Mouse (Mus musculus): ENCODE measurements around the gene Hormad2.

Gene Hormad2

DNA sequence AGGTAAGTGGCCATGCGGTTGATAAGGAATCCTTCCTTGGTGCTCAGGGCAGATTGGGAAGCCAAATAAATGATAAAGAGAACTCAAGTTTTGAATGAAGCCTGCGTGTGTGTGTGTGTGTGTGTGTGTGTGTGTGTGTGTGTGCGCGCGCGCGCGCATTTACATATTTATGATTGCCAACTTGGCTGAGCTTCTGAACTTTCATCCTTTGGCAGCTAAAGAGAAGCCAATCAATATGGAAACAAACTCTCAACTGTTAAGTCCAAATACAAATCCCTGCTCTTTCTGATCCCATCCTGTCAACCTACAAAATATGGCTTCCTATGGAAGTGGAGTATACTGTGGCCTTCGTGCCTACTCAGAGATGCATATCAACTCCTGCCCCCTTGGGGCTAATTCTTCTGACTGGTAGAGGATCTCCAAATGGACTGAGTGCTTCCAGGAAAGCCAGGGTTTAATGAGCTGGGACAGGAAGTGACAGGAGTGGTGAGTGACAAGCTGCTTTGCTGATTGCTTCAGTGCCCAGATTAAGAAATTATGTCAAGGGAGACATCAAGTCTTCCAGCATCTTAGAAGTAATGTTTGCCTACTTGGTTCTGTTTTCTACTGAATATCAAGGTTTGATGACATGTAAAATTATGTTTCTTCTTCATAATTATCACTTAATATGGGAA is 5.4 kb upstream of the Hormad2 start:
- no peak for DNase-seq (ENCODE audit: low spot score in 2 of 2)

DNA sequence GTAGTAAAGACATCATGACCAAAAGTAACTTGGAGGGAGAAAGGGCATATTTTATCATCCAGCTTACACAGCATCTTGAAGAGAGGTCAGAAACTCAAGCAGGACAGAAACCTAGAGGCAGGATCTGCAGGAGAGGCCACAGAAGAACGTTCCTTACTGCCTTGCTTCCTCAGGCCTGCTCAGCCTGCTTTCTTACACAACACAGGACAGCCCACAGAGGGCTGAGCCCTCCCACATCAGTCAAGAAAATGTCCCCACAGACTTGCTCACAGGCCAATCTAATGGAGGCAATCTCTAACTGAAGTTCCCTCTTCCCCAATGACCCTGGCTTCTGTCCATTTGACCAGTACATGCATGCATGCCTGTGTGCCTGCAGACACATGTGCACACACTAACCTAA is 1.4 kb upstream of the Hormad2 start:
- no peak for DNase-seq (ENCODE audit: low spot score in 2 of 2)

DNA sequence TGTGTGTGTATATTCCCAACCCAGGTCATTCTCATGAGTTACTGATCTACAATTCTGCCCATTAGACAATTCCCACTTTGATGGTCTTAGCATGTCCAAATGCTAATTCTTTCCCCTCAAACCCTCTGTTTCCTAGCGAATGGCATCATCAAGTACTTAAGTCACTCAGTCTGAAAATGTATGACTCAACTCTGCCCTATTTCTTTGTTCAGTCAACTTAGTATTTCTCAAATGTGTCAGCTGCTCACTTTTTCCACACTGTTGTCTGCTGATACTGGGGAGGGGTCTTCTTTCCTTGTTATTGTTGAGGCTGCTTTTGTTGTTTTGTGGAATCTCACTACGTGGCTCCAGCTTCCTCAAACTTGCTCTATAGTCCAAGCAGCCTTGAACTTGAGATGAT is 2.7 kb downstream of the Hormad2 start:
- no peak for DNase-seq (ENCODE audit: low spot score in 2 of 2)

DNA sequence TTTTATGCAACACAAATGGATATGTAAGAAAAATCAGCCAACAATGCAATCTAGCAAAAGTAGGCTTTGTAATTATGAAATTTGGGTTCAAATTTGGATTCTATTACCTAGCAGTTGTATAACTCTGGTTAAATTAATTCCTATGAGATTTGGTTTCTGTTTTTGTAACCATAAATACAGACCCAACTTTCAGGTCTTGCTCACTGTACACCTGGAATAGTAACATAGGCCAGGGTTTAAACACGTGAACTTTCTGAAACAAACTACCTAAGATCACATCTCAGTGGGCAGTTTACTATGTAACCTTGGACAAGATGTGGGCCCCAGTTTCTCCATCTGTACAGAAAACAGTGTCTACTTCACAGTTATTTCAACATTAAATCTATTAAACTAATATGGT is 3.6 kb downstream of the Hormad2 start:
- DNase-seq (ENCODE audit: low spot score in 2 of 2) = no peak

DNA sequence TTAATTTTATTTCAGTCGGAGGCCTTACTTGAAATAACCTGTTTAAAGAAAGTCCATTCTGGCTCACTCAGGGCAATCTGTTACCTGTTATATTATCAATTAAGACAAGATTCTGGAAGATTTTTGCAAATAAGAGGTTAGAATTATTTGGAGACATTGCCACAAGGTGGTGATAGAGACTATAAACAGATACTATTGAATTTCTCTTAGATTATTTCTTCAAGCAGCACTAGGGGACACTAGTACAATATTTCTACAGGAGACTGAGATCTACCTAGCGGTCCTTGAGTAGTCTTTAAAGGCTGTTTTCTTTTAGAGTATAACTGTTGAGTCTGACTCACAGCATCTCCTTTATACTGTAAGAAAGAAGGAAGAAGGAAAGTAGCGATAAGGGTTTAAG is 4.3 kb downstream of the Hormad2 start:
- DNase-seq (ENCODE audit: low spot score in 2 of 2) = no peak

DNA sequence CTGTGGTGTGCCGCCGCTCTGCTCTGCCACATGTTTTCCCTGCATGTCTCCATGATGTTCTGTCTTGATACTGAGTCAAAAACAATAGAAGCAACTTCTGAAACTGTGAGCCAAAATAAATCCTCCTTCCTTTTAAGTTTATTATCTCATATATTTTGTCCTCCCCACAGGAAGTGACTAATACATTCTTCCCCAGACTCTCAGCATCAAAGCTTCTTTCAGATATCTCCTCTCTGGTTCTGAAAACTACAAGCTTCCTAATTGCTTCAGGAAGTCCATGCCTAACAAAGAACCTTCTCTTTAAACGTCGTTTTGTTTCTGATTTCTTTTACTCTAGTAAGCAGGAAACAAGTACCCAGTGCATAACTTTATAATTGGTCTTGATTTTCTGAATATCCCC is 6.4 kb downstream of the Hormad2 start:
- no peak for DNase-seq (ENCODE audit: low spot score in 2 of 2)

DNA sequence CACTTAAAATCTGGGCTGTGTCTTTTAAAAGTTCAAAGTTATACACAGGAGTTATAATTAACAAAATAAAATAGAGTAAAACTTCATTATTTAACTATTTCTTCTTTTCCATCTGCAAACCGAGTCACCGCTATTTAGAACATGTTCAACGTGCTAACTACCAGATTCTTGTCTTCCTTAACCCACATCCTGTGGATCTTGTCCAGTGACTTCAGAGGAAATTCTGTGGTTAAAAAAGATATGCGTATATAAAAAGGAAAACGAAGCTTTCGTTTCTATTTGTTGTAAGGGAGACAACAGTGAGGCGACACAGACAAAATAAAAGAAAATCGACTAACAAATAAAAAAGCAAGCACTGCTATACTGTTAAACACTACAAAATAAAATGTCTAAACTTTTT is 17.1 kb downstream of the Hormad2 start:
- no peak for DNase-seq (ENCODE audit: low spot score in 2 of 2)

DNA sequence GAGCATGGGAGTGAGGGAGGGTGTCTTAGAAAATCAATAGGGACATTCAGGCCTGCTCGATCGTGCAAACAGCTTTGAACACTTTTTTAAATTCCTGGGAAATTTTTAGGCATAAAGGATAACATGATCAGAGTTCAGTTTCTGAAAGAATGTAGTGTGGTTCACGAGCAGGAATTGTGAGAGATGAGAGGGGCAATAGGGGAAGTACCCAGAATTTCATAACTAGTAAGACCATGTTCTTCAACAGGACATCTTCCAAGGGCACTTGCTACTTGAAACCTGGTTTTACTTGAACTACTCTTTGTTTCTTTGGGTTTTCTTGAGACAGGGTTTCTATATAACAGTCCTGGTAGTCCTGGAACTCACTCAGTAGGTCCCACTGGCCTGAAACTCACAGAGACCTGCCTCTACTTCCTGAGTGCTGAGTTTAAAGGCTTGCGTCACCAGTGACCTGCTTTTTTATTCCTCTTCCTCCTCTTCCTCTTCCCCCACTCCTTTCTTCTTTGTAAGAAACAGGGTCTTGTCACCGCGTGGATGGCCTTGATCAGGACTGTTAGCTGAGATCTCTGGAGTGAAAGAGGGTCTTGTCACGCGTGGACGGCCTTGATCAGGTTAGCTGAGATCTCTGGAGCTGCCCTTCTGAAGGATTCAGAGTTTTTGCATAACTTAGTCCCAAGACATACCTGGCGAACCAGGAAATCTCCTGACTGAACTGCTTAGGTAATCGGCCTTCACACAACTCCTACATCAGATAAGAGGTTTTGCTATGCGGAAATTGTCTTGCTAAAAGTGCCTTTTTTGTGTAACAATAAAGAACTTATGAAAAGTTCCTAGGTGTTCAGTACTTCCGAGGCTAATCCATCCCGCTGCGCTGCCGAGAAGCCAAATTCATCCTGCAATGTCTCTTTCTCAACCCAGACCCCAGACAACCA is 18.1 kb downstream of the Hormad2 start:
- DNase-seq (ENCODE audit: low spot score in 2 of 2) = no peak

DNA sequence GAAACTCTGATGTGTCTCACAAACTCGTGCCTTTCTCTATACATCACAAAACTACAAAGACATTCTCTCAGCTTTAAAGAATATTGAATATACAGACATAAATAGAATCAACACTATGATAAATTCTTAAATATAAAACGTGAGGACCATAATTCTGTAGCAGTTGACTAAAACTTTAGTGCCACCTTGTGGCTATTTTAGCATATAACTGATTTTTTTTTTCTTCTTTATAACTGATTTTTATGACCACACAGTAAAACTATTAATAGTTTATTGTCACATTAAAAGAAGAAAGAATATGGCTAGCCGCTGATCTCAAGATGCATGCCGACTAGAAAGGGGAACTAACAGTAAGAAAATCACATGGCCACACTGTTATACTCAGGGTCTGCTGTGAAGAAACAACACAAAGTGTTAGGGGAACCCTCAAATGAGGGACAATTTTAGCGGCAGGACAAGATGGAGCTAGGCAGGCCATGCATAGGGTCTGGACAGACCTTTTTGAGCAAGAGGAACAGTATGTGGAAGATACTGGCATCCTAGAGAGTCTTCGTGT is 18.9 kb downstream of the Hormad2 start:
- no peak for DNase-seq (ENCODE audit: low spot score in 2 of 2)

DNA sequence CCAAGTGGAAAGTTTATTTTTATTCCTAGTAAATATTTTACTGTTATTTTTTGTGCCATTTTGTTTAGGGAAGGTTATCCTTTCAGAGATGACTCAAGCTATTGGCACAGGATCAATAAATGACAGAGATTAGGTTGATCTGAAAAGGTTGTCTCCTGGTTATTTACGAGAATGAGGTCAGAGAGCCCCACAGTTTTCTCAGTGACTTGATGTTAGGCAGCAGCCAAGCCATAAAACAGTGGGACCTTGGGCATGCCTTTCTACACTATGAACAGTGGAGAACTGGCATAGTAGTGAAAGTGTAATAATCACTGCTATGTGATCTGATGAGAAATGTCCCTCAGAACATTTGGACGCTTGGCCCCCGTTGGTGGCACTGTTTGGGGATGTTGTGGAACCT is 22.9 kb downstream of the Hormad2 start:
- no peak for DNase-seq (ENCODE audit: low spot score in 2 of 2)

DNA sequence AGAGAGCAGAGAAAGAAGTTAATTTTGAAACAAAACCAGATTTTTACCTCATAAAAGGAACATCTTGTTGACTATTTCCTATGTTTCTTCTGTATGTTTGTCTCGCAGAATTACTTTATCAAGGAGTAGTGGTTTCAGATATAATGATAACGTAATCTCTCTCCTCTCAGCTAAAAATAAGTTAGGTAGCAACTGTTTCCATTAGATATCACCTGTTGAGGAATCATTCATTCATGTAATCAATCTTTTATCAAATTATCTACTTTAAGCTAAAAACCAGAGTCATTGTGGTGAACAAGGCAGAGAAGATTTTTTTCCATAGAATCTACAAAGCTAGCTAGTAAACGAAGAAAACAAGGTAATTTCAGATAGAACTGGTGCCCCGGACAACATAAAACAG is 28.6 kb downstream of the Hormad2 start:
- DNase-seq (ENCODE audit: low spot score in 2 of 2) = no peak

DNA sequence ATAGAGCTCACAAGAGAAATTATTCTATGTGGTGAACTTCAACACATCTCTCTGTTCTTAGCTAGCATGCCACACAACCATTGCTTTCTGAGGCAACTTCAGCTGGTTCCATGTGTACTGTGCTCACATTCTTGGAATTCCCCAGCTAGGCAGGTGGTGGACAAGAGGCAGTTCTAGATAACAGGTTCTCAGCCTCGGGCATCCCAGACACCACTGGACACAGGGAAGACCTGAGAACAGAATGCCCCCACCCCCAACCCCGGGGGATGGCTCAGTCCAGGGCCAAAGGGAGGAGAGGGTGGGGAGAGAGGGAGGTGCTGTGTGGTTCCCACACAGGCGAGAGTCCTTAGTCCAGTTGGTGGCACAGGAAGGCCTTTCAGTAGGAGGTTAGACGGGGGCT is 36.6 kb downstream of the Hormad2 start:
- DNase-seq (ENCODE audit: low spot score in 2 of 2) = no peak

DNA sequence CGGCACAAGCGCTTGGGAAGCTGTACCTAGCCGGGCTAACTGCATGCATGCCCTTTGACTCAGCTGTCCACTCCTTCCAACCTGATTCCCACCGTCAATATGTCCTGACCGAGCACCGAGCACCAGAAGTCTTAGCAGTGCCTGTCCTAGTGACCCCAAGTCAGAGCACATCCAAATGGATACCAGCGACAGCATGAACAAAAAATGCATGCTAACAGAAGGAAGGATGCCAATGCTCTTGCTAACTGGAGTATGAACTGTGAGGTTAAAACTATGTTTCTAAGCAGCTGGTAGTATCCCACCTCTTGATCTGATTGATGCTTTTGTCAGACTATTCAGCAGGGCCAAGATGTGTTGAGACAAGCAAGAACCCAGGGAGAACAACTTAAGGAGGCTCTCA is 37.5 kb downstream of the Hormad2 start:
- DNase-seq (ENCODE audit: low spot score in 2 of 2) = no peak

DNA sequence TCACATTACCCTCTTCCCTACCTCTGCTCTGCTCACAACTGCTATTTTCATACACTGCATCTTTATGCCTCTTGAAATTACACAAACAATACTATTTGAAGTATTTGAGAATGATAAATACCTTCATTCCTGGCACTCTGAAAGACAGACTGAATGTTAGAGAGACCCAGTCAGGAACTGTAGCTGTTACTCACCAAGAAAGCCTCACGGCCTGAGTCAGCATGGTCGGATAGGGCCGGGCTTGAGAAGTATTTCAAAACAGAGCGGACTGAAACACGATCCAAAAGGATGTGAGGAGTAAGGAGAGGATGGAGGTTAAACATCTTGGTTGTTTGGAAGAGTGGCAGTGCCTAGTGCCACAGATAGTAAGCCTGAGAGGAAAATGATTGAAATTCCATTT is 39.7 kb downstream of the Hormad2 start:
- no peak for DNase-seq (ENCODE audit: low spot score in 2 of 2)

DNA sequence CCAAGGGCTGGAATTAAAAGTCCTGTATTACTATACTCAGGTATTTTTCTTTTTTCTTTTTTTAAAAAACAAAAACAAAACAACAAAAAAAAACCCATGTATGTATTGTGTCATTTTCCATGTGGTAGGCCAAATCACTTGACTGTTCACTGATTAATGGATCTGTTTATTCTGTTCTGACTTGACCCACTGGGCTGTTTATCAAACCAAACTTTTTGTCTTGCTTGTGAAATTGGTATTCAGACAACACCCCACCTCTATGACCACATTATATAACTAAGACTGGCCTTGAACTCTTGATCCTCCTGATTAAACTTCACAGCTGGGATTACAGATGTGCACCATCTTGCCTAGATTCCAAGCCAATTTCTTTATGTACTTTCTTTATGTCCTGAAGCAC is 46.7 kb downstream of the Hormad2 start:
- DNase-seq (ENCODE audit: low spot score in 2 of 2) = no peak

DNA sequence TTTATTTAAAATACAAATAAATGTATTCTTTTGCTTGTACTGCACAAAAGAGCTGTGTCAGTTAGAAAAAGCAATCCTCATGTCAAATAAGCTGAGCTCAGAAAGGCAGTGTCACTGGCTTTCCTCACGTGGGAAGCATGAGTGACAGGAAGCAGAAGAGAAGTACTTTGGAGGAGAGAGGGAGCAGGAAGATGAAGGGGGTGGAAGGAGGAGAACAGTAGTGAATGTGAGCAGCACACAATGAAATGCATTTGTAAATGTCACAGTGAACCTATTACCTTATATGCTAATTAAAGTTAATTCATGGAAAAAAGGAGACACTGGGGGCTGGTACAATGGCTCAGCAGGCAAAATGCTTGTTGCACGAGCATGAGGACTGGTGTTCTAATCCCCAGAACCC is 52.9 kb downstream of the Hormad2 start:
- DNase-seq (ENCODE audit: low spot score in 2 of 2) = no peak

DNA sequence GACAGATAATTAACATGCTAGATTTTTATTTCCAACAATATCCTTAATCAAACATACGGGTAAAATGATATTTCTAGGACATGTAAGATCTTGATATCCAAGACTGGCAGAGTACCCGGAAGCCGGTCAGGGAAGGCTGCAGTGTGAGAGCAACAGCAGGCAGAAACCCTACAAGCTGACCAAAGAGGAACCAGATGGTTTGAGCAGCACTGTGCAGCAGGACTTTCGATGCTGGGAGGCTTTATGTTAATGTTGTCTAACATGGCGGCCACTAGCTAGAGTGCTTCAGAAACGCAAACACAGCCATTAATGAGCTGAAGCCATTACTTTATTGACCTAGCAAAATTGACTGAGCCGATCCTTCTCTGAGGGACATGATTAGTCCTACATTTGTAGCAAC is 58.6 kb downstream of the Hormad2 start:
- DNase-seq (ENCODE audit: low spot score in 2 of 2) = no peak

DNA sequence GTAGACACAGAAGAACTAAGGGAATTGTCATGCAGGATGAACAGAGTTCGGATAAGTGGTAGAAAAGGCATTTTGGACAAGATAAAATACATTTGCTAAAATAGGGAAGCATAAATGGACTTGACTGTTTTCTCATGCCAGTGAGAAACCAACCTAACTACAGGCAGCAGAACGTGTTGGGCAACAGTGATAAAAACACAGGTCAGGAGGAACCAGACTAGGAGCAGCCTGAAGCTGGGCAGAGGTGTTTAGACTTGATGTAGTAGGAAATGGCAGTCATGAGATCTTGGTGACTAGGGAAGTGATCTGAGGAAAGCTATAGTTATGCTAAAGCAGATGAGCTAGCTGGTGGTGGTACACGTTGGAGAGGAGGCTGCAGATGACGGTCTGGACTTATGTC is 61.0 kb downstream of the Hormad2 start:
- DNase-seq (ENCODE audit: low spot score in 2 of 2) = no peak

DNA sequence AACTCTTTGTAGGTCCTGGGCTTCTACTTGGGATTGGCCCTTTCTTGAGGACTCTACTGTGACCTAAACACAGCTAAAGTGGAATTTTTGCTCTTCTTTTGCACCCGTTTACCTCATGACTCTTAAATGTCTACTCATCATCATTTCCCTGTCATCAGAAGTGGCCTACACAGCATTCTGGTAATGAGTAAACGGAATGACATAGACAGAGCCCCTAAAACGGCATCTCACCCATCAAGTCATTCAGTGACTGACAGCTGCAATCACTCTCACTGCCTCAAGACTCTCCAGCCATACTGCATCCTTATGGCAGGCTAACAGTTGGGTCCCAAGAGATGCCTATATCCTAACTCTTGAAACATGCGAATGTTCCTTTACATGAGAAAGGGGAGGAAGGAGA is 74.5 kb downstream of the Hormad2 start:
- DNase-seq (ENCODE audit: low spot score in 2 of 2) = no peak

DNA sequence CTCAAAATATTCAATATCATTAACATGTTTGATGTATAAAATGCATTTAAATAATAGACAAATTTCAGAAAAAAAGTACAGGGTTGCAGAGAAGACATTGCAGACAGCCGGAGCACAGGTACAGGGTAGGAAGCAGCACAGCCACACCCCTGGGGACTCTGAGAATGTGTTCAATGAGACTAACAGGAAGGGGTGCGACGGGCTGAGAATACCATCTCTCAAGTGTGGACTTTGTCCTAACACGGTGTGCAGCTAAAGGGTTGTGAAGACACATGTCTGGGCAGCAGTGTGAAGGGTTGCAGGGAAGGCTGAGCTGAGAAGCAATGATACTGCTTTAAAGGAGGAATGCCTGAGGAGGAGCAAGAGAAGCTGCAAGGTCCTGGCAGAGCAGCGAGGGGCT is 85.5 kb downstream of the Hormad2 start:
- DNase-seq (ENCODE audit: low spot score in 2 of 2) = no peak

DNA sequence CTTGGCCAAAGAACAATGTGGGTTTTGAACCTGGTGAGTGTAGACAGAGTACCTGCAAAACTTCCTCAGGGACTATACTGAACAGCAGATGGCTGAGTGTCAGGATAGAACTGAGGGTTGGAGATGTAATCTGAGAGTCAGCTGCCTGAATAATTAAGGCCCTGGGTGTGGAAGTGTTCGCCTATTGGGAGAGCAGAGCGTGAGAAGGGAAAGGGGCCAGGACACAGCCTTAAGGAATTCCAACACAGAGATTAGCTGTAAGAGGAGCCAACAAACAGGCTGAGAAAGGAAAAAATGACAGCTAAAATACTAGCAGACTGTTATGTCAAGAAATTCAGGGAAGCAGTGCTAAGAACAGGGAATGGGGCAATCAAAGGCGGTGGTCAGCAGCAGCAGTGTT is 88.3 kb downstream of the Hormad2 start:
- DNase-seq (ENCODE audit: low spot score in 2 of 2) = peak; percentile 17 to 19

DNA sequence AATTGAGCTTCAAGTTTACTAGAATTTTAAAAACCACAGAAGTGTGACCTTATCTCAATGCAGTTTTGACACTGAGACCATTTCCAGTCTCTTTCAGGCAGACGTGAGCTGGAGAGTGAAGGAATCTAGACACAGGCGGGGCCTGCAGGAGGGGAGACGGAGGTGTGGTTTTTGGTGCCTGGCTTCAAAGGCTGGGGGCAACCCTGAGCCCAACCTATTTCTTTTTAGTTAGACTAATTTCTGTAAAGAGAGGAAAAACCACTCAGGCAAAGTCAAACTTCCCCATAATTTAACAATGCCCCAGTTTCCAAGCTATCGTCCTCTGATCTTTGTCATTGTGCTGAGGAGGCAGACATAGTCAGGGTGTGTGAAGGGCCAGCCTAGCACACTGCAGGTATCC is 97.0 kb downstream of the Hormad2 start:
- DNase-seq (ENCODE audit: low spot score in 2 of 2) = no peak

DNA sequence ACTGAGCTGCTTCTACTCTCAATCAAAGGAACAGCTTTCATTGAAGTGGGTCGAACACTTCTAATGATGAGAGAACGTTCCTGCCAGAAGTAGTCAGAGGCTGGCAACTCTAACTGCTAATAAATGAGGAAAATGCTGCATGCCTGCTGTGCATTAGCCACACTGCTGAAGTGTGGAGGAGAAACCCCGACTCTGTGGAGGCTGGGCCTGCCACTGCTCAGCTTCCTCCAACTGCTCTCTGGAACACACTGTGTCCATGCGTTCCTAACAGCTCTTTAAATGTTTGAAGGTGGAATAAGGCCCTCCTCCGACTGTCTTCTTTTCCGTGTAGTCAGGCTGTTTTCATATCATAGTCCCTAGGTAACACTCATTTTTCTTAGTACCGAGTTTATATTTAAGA is 98.9 kb downstream of the Hormad2 start:
- DNase-seq (ENCODE audit: low spot score in 2 of 2) = no peak

All from heart, adult 9 months (tissue).